Mouse (Mus musculus): ENCODE measurements around the gene Txndc5.

DNA sequence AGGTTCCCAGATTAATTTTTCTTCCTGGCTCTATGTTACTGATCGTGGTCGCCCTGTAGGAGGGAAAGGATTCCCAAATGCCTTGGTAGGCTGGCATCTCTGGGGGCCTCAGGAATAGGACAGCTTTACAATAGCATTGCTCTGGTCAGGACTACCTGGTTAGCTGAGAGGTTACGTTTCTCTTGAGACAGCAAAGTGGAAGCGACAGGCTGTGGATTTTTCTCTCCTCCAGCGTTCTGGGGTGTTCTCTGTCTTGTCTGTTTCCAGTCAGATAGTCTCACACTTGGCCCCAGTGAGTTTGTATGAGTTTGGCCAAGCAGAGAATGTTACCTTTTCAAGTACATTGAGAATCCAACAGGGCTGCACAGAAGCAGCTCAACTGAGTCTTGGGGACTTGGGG lies 77.2 kb downstream of the Txndc5 start:
- TF ChIP-seq CTCF (IDR thresholded peaks at IDR 0.05; ENCODE audit: low read depth) (no peak), EP300 (IDR thresholded peaks at IDR 0.05; ENCODE audit: low read depth) (no peak)
